Mouse (Mus musculus): ENCODE measurements around the gene Kdm4d. TPM values are rescaled to one million over a fixed set of nuclear protein-coding genes. Genes with fewer than 3 reads are reported as not detected.
A peak's percentile ranks its signal among the peaks of the same experiment; 100 is the strongest.

Kdm4d gene
- polyA plus RNA-seq (2014; fragmentation: Nextera tagmentation; extraction: Ambion mirVana) = 0.36 and 0.38 TPM in 2 replicates

DNA sequence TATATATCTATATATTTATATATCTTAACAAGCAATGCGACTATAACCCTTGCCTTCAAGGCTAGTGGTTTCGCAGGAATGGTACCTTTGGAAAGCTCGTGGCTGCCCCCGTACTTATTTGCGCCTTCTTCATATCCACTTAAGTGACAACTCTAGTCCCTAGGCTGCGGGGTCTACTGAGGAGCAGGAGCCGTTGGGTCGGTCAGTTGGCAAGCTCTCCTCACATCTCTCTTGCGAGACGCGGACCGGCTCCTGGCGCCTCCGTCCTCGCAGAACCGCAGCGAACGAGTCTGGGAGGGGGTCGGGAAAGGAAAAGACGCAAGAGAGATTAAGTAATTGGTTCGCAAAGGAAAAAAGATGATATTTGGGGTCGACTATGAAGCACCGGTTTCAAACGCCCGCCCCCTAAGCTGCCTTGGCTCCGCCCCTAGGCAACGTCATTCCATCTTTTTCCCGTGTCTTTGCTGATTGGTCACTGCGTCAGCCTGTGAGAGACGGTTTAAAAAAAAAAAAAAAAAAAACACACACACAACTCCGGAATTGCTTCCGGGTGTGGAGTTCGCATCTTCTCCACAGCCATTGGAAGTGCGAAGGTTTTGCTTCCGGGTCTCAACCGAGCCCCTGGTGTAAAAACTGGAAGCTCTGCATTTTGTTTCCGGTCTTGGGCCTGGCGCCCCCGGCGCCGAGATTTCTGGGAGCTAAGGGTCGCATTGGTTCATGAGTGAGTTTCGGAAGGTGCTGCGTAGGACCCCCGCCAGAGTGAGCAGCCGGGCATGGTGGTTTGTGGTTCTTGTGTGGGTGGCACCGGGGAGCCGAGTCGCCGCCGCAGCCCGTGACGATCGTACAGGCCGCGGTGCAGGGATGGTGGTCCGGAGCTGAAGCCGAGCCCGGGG lies at the start of gene Kdm4d, which contains the start of gene Cwc15:
Gene Kdm4d (minus strand): TSS at position 460 of the 893 bp plus-strand sequence.
Gene Cwc15 (plus strand): TSS at position 595 of the 893 bp plus-strand sequence.
- peaks cover 7% of the 10 kb centered on the region; the same call in 1 of the 2 replicates for H3K4me1 ChIP-seq (ENCODE audit: control insufficient read depth, insufficient read depth, low read length)
- ATAC-seq (peak; percentile 98), DNase-seq (ENCODE audit: low spot score) (peak; percentile 100)
- H3K27ac ChIP-seq (ENCODE audit: low read depth, low read length) = peak within 1 kb of the TSS; percentile 69; the same call in 1 of the 2 replicates
- H3K27me3 ChIP-seq (replicated peaks; ENCODE audit: control insufficient read depth, insufficient read depth, low read length) = no peaks in the 10 kb centered on the region
- no peaks in the 10 kb centered on the region for H3K9me3 ChIP-seq (replicated peaks; ENCODE audit: control insufficient read depth, low read length)
- H3K36me3 ChIP-seq (ENCODE audit: control insufficient read depth, insufficient read depth, low read length) = peaks cover 31% of the 10 kb centered on the region
- peak within 1 kb of the TSS; percentile 89 for H3K9ac ChIP-seq (ENCODE audit: low read length)
- under 1% methylated on average over 59 of the region's 59 CpGs for WGBS
- H3K4me2 ChIP-seq (ENCODE audit: low read length) = peak within 1 kb of the TSS; percentile 70
- H3K4me3 ChIP-seq (ENCODE audit: low read depth, low read length) = peak within 1 kb of the TSS; percentile 82

DNA sequence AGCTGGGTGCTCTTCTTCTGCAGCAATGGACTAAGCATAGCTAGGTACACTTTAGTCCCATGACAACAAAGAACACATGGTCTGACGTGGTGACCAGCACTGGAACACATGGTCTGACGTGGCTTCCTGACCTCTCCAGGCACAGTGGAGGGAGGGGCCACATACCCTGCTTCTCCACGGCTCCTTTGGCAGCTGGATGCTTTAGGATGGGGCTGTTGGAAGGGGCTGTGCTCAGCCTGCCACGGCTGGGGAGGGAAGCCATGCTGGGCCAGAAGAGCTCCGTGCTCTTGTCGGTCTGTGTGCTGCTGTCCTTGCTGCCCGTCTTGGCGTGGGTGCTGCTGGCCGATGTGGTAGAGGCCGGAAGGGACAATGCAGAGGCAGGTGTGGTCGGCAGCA lies 48.1 kb upstream of the Kdm4d start:
- Histone ChIP-seq H3K27ac (ENCODE audit: low read depth, low read length) (no peak overlapping the region), H3K4me3 (ENCODE audit: low read depth, low read length) (no peak overlapping the region), H3K4me2 (ENCODE audit: low read length) (no peak overlapping the region), H3K9me3 (replicated peaks; ENCODE audit: control insufficient read depth, low read length) (no peaks in the 10 kb centered on the region), H3K4me1 (ENCODE audit: control insufficient read depth, insufficient read depth, low read length) (no peaks in the 10 kb centered on the region), H3K27me3 (replicated peaks; ENCODE audit: control insufficient read depth, insufficient read depth, low read length) (no peaks in the 10 kb centered on the region), H3K9ac (ENCODE audit: low read length) (no peak overlapping the region), H3K36me3 (ENCODE audit: control insufficient read depth, insufficient read depth, low read length) (peaks cover 79% of the 10 kb centered on the region)
- DNase-seq (ENCODE audit: low spot score) (no peak), ATAC-seq (no peak)
- WGBS = 87% methylated on average over 11 of the region's 11 CpGs

GRCm38 (mm10) chr9:14547584-14548365 lies 47.5 kb upstream of the Kdm4d start:
- Histone ChIP-seq H3K9me3 (replicated peaks; ENCODE audit: control insufficient read depth, low read length) (no peaks in the 10 kb centered on the region), H3K27me3 (replicated peaks; ENCODE audit: control insufficient read depth, insufficient read depth, low read length) (no peaks in the 10 kb centered on the region), H3K4me2 (ENCODE audit: low read length) (no peak overlapping the region), H3K4me3 (ENCODE audit: low read depth, low read length) (no peak overlapping the region), H3K9ac (ENCODE audit: low read length) (no peak overlapping the region), H3K36me3 (ENCODE audit: control insufficient read depth, insufficient read depth, low read length) (peaks cover 74% of the 10 kb centered on the region), H3K4me1 (ENCODE audit: control insufficient read depth, insufficient read depth, low read length) (no peaks in the 10 kb centered on the region), H3K27ac (ENCODE audit: low read depth, low read length) (no peak overlapping the region)
- DNase-seq (ENCODE audit: low spot score) (no peak), ATAC-seq (peak; percentile 7; the same call in 1 of the 2 replicates)
- 89% methylated on average over 12 of the region's 12 CpGs for WGBS

DNA sequence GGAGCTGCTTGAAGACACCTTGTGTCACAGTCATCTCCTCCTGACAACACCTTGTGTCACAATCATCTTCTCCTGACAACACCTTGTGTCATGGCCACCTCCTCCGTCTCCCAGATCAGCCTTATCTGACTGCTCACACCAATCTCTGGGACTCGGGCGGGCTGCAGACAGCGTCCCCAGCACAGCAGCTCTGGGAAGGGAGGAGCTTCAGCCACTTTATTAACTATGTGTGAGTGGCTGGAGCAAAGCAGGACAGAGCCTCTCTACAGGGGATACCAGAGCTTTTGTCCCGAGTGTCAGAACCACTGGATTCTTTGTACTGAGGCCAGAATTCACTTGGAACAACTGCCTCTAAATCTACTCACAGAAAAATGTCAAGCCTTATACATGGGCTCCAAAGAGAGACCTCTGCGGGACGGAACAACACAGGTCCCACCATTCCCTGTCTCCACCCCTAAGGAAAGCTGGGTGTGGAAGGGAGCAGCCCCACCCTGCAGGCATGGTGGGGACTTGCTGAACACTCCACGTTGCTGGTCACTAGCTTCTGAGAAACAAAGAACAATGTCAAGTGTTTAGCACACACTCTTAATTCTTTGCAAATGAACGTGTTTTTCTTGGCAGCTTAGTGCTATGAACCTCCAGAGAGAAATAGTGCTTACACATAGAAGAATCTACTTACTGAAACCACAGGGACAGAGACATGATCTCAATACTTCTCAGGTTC lies 43.9 kb upstream of the Kdm4d start:
- DNase-seq (ENCODE audit: low spot score) = no peak
- H3K36me3 ChIP-seq (ENCODE audit: control insufficient read depth, insufficient read depth, low read length) = peaks cover 59% of the 10 kb centered on the region
- H3K4me3 ChIP-seq (ENCODE audit: low read depth, low read length) = no peak overlapping the region
- no peaks in the 10 kb centered on the region for H3K4me1 ChIP-seq (ENCODE audit: control insufficient read depth, insufficient read depth, low read length)
- H3K9me3 ChIP-seq (replicated peaks; ENCODE audit: control insufficient read depth, low read length) = no peaks in the 10 kb centered on the region
- no peak overlapping the region for H3K4me2 ChIP-seq (ENCODE audit: low read length)
- no peak overlapping the region for H3K27ac ChIP-seq (ENCODE audit: low read depth, low read length)
- ATAC-seq = no peak
- no peaks in the 10 kb centered on the region for H3K27me3 ChIP-seq (replicated peaks; ENCODE audit: control insufficient read depth, insufficient read depth, low read length)
- 67% methylated on average over 9 of the region's 9 CpGs for WGBS
- H3K9ac ChIP-seq (ENCODE audit: low read length) = no peak overlapping the region

- H3K36me3 ChIP-seq (ENCODE audit: control insufficient read depth, insufficient read depth, low read length) = no peaks in the 10 kb centered on the region
- no peak for DNase-seq (ENCODE audit: low spot score)
- H3K4me2 ChIP-seq (ENCODE audit: low read length) = no peak overlapping the region
- H3K4me1 ChIP-seq (ENCODE audit: control insufficient read depth, insufficient read depth, low read length) = no peaks in the 10 kb centered on the region
- no peaks in the 10 kb centered on the region for H3K27me3 ChIP-seq (replicated peaks; ENCODE audit: control insufficient read depth, insufficient read depth, low read length)
- no peaks in the 10 kb centered on the region for H3K9me3 ChIP-seq (replicated peaks; ENCODE audit: control insufficient read depth, low read length)
- no peak overlapping the region for H3K27ac ChIP-seq (ENCODE audit: low read depth, low read length)
- no peak overlapping the region for H3K9ac ChIP-seq (ENCODE audit: low read length)
- ATAC-seq = no peak
- 84% methylated on average over 9 of the region's 9 CpGs for WGBS
- no peak overlapping the region for H3K4me3 ChIP-seq (ENCODE audit: low read depth, low read length)
These were observed 34.7 kb upstream of the Kdm4d start for GRCm38 (mm10) chr9:14534833-14535456.

DNA sequence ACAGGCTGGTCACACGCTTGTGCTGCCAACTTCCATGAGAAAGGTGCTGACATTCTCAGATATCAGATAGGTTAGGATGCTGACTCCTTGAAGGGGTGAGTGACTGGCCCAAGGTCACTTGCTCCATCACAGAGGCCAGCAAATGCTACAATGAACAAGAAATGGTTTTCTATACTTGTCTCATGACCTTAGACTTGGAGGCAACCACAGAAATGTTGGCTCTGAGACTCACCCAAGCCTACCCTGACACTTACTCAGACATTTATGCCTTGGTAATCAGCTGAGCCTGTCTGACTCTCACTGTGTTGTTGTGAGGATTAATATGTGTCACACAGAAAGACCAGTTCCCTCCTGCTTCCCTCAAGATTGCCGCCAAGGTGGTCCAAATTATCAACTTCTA lies 33.4 kb upstream of the Kdm4d start:
- Histone ChIP-seq H3K9me3 (replicated peaks; ENCODE audit: control insufficient read depth, low read length) (no peaks in the 10 kb centered on the region), H3K4me2 (ENCODE audit: low read length) (no peak overlapping the region), H3K27me3 (replicated peaks; ENCODE audit: control insufficient read depth, insufficient read depth, low read length) (no peaks in the 10 kb centered on the region), H3K4me1 (ENCODE audit: control insufficient read depth, insufficient read depth, low read length) (no peaks in the 10 kb centered on the region), H3K4me3 (ENCODE audit: low read depth, low read length) (no peak overlapping the region), H3K9ac (ENCODE audit: low read length) (no peak overlapping the region), H3K36me3 (ENCODE audit: control insufficient read depth, insufficient read depth, low read length) (no peaks in the 10 kb centered on the region), H3K27ac (ENCODE audit: low read depth, low read length) (no peak overlapping the region)
- no peak for ATAC-seq
- no peak for DNase-seq (ENCODE audit: low spot score)
- WGBS = 89% methylated on average over 2 of the region's 2 CpGs

DNA sequence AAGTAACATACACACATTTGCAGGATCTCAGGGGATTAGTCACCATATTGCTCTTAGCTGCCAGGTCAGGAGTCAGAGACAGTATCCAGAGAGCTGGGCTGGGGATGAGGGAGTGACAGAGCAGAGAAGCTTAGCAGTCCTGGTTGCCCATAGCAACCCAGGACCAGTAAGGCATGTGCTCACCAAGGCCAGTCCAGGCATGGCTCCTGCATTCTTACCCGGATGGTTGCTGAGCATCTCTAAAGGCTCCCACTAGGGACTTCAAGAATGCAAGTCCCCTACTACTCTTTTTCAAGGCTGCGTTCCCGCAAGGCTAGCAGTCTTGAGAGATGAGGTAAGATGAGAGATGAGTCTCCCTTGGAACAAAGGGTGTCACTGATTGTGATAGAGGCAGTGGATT lies 32.0 kb upstream of the Kdm4d start:
- H3K27me3 ChIP-seq (replicated peaks; ENCODE audit: control insufficient read depth, insufficient read depth, low read length) = no peaks in the 10 kb centered on the region
- no peaks in the 10 kb centered on the region for H3K4me1 ChIP-seq (ENCODE audit: control insufficient read depth, insufficient read depth, low read length)
- no peaks in the 10 kb centered on the region for H3K36me3 ChIP-seq (ENCODE audit: control insufficient read depth, insufficient read depth, low read length)
- no peaks in the 10 kb centered on the region for H3K9me3 ChIP-seq (replicated peaks; ENCODE audit: control insufficient read depth, low read length)
- H3K27ac ChIP-seq (ENCODE audit: low read depth, low read length) = no peak overlapping the region
- DNase-seq (ENCODE audit: low spot score) = no peak
- H3K4me2 ChIP-seq (ENCODE audit: low read length) = no peak overlapping the region
- H3K4me3 ChIP-seq (ENCODE audit: low read depth, low read length) = no peak overlapping the region
- no peak overlapping the region for H3K9ac ChIP-seq (ENCODE audit: low read length)
- peak; percentile 42; the same call in 1 of the 2 replicates for ATAC-seq
- 38% methylated on average over 3 of the region's 3 CpGs for WGBS

DNA sequence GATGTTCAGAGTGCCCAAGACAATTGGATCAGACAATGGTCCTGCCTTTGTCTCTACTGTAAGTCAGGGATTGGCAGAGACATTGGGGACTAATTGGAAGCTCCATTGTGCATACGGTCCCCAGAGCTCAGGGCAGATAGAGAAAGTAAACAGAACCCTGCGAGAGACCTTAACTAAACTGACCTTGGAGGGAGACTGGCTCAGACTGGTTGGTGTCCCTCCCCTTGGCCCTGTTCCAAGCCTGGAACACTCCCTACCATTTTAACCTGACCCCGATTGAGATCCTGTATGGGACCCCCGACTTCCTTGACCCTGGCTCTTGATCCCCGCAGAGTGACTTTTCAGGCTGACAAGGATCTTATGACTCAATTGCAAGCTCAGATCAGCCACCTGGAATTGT lies 29.7 kb upstream of the Kdm4d start:
- DNase-seq (ENCODE audit: low spot score) (no peak), ATAC-seq (no peak)
- no peak overlapping the region for H3K9ac ChIP-seq (ENCODE audit: low read length)
- no peak overlapping the region for H3K4me3 ChIP-seq (ENCODE audit: low read depth, low read length)
- no peak overlapping the region for H3K4me2 ChIP-seq (ENCODE audit: low read length)
- H3K36me3 ChIP-seq (ENCODE audit: control insufficient read depth, insufficient read depth, low read length) = no peaks in the 10 kb centered on the region
- no peaks in the 10 kb centered on the region for H3K27me3 ChIP-seq (replicated peaks; ENCODE audit: control insufficient read depth, insufficient read depth, low read length)
- H3K4me1 ChIP-seq (ENCODE audit: control insufficient read depth, insufficient read depth, low read length) = no peaks in the 10 kb centered on the region
- no peaks in the 10 kb centered on the region for H3K9me3 ChIP-seq (replicated peaks; ENCODE audit: control insufficient read depth, low read length)
- H3K27ac ChIP-seq (ENCODE audit: low read depth, low read length) = no peak overlapping the region
- WGBS = 86% methylated on average over 5 of the region's 5 CpGs

Data from forebrain, embryonic 14.5 days (tissue).